Mouse (Mus musculus): ENCODE results near the gene Tshz2. TPM values are rescaled to one million over a fixed set of nuclear protein-coding genes. Genes with fewer than 3 reads are reported as not detected.
"Not testable (repeated sequence)": the region's sequence is repeated elsewhere in the genome, so short reads cannot be mapped to it uniquely, and the experiment has no call there.

The Tshz2 gene
- polyA plus RNA-seq, 1 experiment from 2014 or later, result 1.0 TPM

DNA sequence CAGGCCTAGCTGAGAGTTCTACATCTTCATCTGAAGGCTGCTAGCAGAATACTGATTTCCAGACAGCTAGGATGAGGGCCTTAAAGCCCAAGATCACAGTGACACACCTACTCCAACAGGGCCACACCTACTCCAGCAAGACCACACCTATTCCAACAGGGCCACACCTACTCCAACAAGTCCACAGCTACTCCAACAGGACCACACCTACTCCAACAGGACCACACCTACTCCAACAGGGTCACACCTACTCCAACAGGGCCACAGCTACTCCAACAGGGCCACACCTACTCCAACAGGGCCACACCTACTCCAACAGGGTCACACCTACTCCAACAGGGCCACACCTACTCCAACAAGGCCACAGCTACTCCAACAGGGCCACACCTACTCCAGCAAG, 224.2 kb downstream of the Tshz2 start:
- not testable (repeated sequence) for H3K36me3 ChIP-seq (ENCODE audit: control insufficient read depth, insufficient read depth); H3K4me1 ChIP-seq (ENCODE audit: control insufficient read depth, low read depth, low read length); ATAC-seq (ENCODE audit: low read depth); H3K9ac ChIP-seq (ENCODE audit: low read depth, low read length); H3K27me3 ChIP-seq (ENCODE audit: control insufficient read depth, insufficient read depth, low read depth, low read length); H3K4me3 ChIP-seq (ENCODE audit: low read depth, low read length); H3K27ac ChIP-seq (ENCODE audit: low read length); H3K4me2 ChIP-seq (ENCODE audit: low read depth, low read length); H3K9me3 ChIP-seq (replicated peaks; ENCODE audit: control insufficient read depth, low read length)

DNA sequence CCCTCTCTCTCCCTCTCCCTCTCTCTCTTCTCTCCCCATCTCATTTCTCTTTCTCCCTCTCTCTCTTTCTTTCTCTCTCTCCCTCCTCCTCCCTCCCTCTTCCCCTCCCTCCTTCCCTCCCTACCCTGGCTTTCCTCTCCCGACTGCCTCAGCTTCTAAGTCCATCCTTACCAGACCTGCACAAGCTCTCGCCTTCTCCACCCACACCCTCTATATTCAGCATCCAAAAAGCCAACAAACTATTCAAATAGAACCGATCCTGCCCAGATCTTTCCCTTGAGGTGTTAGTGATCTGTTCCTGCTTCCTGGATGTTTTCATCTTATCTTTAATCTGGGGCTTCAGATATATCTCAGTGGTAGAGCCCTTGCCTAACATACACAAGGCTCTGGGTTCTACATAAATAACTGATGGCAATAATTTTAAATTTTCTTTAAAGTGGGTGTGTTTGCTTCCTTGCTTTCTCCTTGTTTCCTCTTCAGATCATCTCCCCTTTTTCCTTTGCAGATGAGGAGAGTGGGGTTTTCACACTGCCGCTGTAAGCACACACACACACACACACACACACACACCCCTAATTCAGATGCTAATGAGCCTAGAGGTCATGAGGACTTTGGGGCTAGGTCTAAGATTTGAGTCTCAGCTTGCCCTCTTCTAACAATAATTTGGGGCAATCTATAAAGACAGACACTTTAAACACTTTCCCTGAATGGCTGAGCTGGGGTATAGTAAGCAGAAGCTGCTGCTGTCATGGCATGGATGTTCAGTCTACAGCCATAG, 226.5 kb downstream of the Tshz2 start:
- Histone ChIP-seq H3K4me3 (ENCODE audit: low read depth, low read length) (no peak overlapping the region), H3K27me3 (ENCODE audit: control insufficient read depth, insufficient read depth, low read depth, low read length) (no peaks in the 10 kb centered on the region), H3K4me2 (ENCODE audit: low read depth, low read length) (no peak overlapping the region), H3K36me3 (ENCODE audit: control insufficient read depth, insufficient read depth) (no peaks in the 10 kb centered on the region), H3K9me3 (replicated peaks; ENCODE audit: control insufficient read depth, low read length) (no peaks in the 10 kb centered on the region), H3K27ac (ENCODE audit: low read length) (no peak overlapping the region), H3K9ac (ENCODE audit: low read depth, low read length) (no peak overlapping the region), H3K4me1 (ENCODE audit: control insufficient read depth, low read depth, low read length) (no peaks in the 10 kb centered on the region)
- ATAC-seq (ENCODE audit: low read depth), result no peak
- 49% methylated on average over 4 of the region's 4 CpGs for WGBS (ENCODE audit: insufficient replicate concordance)

DNA sequence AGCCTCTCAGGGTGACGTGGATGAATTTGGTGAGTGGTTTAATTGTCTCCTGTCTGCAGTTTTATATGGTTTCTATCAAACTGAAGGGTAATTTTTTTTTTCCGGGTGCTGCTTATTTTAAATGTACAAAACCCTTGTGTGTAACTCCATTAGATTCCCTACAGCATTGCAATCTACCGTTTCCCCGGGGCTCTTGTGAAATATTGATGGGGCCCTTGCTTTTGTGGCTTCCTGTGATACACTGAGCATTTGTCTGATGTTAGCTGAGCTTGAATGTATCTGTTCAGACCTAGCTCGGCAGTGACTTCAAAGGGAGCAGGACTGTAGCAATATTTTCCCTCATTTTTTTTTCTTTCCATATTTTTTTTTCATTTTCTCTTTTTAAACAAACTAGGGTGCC, 228.1 kb downstream of the Tshz2 start:
- H3K4me3 ChIP-seq (ENCODE audit: low read depth, low read length), result no peak overlapping the region
- whole genome bisulfite sequencing (ENCODE audit: insufficient replicate concordance), result 38% methylated on average over 5 of the region's 5 CpGs

DNA sequence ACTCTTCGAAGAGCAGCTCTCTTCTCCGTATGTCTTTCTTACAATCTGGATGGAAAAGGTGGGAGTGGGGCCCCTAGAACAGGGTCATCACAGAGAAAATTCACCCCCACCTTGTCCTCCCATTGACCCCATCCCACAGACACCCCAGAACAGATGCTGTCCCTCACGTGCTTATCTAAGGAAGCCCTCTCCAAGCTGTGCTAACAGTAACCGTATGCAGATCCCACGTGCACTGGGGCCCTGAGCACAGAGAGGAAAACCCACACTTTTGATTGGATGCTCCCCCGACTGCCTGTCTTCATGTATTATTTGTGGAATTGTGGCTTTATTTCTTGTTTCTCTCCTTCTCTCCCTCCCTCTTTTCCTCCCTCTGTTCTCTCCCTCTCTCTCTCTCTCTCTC, 229.9 kb downstream of the Tshz2 start:
- no peaks in the 10 kb centered on the region for H3K27me3 ChIP-seq (ENCODE audit: control insufficient read depth, insufficient read depth, low read depth, low read length)
- no peaks in the 10 kb centered on the region for H3K4me1 ChIP-seq (ENCODE audit: control insufficient read depth, low read depth, low read length)
- WGBS (ENCODE audit: insufficient replicate concordance), result 39% methylated on average over 6 of the region's 6 CpGs
- H3K27ac ChIP-seq (ENCODE audit: low read length), result no peak overlapping the region
- H3K4me3 ChIP-seq (ENCODE audit: low read depth, low read length), result no peak overlapping the region
- no peak for ATAC-seq (ENCODE audit: low read depth)
- no peak overlapping the region for H3K9ac ChIP-seq (ENCODE audit: low read depth, low read length)
- no peak overlapping the region for H3K4me2 ChIP-seq (ENCODE audit: low read depth, low read length)
- H3K9me3 ChIP-seq (replicated peaks; ENCODE audit: control insufficient read depth, low read length), result no peaks in the 10 kb centered on the region
- no peaks in the 10 kb centered on the region for H3K36me3 ChIP-seq (ENCODE audit: control insufficient read depth, insufficient read depth)

More for the DNA sequence above, 228.1 kb downstream of the Tshz2 start:
- Histone ChIP-seq H3K36me3 (ENCODE audit: control insufficient read depth, insufficient read depth) (no peaks in the 10 kb centered on the region), H3K4me2 (ENCODE audit: low read depth, low read length) (no peak overlapping the region), H3K27ac (ENCODE audit: low read length) (no peak overlapping the region), H3K9me3 (replicated peaks; ENCODE audit: control insufficient read depth, low read length) (no peaks in the 10 kb centered on the region), H3K4me1 (ENCODE audit: control insufficient read depth, low read depth, low read length) (no peaks in the 10 kb centered on the region), H3K27me3 (ENCODE audit: control insufficient read depth, insufficient read depth, low read depth, low read length) (no peaks in the 10 kb centered on the region), H3K9ac (ENCODE audit: low read depth, low read length) (no peak overlapping the region)
- ATAC-seq (ENCODE audit: low read depth), result no peak

DNA sequence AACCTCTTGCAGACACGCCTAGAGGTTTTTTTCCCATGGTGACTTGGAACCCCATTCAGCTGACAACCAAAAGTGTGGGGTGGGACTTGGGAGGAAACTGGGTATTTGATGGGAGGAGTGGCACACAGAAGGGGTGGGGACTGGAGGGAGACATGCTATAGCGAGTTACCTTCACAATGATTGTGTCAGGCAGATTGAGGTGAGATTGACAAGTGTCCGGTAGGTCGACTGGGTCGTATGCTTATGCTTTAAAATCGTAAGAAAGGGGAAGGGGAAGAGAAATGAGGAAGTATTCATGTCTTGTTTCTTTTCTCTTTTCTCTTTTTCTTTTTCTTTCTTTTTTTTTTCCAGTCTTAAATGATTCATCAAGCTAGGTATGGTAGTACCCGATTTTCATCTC, 236.7 kb downstream of the Tshz2 start:
- Histone ChIP-seq H3K27me3 (ENCODE audit: control insufficient read depth, insufficient read depth, low read depth, low read length) (no peaks in the 10 kb centered on the region), H3K27ac (ENCODE audit: low read length) (no peak overlapping the region), H3K36me3 (ENCODE audit: control insufficient read depth, insufficient read depth) (no peaks in the 10 kb centered on the region), H3K4me2 (ENCODE audit: low read depth, low read length) (no peak overlapping the region), H3K9me3 (replicated peaks; ENCODE audit: control insufficient read depth, low read length) (no peaks in the 10 kb centered on the region), H3K9ac (ENCODE audit: low read depth, low read length) (no peak overlapping the region), H3K4me1 (ENCODE audit: control insufficient read depth, low read depth, low read length) (no peaks in the 10 kb centered on the region), H3K4me3 (ENCODE audit: low read depth, low read length) (no peak overlapping the region)
- no peak for ATAC-seq (ENCODE audit: low read depth)
- WGBS (ENCODE audit: insufficient replicate concordance), result 24% methylated on average over 7 of the region's 7 CpGs

DNA sequence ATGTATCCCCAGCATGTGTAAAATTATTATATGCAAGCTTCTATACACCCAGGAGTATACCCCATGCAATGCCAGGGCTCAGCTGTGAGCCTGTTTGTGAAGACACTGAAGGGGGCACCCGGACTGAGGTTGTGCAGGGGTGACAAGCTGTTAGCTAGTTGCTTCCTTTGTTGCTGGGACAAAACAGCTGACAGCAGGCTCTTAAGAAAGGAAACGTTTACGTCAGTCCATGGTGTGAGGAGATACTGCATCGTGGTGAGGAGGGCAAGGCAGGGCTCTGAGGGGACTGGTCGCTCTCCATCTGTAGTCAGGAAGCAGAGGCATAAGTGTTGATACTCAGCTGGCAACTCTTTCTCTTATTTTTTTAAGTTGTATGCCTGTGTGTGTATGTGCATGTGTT, 237.7 kb downstream of the Tshz2 start:
- no peak overlapping the region for H3K4me3 ChIP-seq (ENCODE audit: low read depth, low read length)
- no peaks in the 10 kb centered on the region for H3K27me3 ChIP-seq (ENCODE audit: control insufficient read depth, insufficient read depth, low read depth, low read length)
- no peaks in the 10 kb centered on the region for H3K9me3 ChIP-seq (replicated peaks; ENCODE audit: control insufficient read depth, low read length)
- no peak overlapping the region for H3K9ac ChIP-seq (ENCODE audit: low read depth, low read length)
- no peaks in the 10 kb centered on the region for H3K36me3 ChIP-seq (ENCODE audit: control insufficient read depth, insufficient read depth)
- H3K4me1 ChIP-seq (ENCODE audit: control insufficient read depth, low read depth, low read length), result no peaks in the 10 kb centered on the region
- H3K4me2 ChIP-seq (ENCODE audit: low read depth, low read length), result no peak overlapping the region
- H3K27ac ChIP-seq (ENCODE audit: low read length), result no peak overlapping the region
- 0 out of 2 replicates have a peak, but pooled peaks have one; percentile 7 for ATAC-seq (ENCODE audit: low read depth)
- 20% methylated on average over 5 of the region's 5 CpGs for WGBS (ENCODE audit: insufficient replicate concordance)

DNA sequence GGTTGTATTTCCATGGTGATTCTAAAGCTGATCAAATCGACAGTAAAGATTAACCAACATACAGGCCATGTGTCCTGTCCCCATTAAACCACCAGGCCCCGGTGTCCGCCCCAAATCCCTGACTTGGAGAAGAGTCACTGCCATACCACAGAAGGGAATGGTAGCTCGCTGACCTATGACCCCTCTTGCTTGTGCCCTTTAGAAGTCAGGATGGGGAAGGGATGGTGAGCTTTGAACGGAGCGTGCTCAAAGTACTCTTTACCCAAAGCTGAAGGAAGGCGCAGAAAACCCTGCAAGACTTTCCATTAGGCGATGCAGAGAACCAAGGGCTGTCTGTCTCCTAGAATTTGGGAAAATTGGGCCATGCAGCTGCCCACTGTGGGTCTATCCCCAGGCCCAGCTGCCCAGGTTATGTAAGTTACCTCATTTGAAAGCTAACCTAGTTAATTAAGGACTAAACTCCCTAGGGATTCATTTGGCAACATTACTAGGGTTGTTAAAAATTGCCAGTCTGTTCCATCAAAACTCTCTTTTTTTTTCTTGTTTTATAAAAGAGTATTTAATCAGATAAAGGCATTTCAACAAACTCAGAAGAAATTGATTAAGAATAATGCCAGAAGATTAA, 238.7 kb downstream of the Tshz2 start:
- no peak overlapping the region for H3K9ac ChIP-seq (ENCODE audit: low read depth, low read length)
- no peaks in the 10 kb centered on the region for H3K9me3 ChIP-seq (replicated peaks; ENCODE audit: control insufficient read depth, low read length)
- 77% methylated on average over 8 of the region's 8 CpGs for WGBS (ENCODE audit: insufficient replicate concordance)
- no peak overlapping the region for H3K4me3 ChIP-seq (ENCODE audit: low read depth, low read length)
- no peaks in the 10 kb centered on the region for H3K36me3 ChIP-seq (ENCODE audit: control insufficient read depth, insufficient read depth)
- no peak overlapping the region for H3K27ac ChIP-seq (ENCODE audit: low read length)
- ATAC-seq (ENCODE audit: low read depth), result no peak
- H3K27me3 ChIP-seq (ENCODE audit: control insufficient read depth, insufficient read depth, low read depth, low read length), result no peaks in the 10 kb centered on the region
- no peak overlapping the region for H3K4me2 ChIP-seq (ENCODE audit: low read depth, low read length)
- H3K4me1 ChIP-seq (ENCODE audit: control insufficient read depth, low read depth, low read length), result no peaks in the 10 kb centered on the region

DNA sequence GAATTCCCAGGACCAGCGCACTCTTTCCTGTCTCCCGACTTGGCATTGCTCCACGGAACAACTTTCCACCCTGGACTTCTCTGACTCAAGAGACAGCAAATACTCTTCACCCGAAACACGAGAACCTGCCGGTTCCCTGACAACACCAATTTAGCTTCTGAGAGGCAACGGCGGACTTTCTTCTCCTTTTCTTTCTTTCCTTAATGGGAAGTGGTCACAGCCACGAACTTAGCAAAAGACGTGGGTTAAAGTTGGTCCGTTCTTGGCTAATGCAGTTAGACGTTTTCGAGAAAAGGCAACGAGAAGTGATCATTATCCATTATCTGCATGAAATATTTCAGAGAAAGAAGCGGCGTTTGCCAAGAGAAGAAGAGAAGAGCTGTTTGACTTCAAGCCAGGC, 240.6 kb downstream of the Tshz2 start:
- no peak overlapping the region for H3K4me2 ChIP-seq (ENCODE audit: low read depth, low read length)
- no peaks in the 10 kb centered on the region for H3K9me3 ChIP-seq (replicated peaks; ENCODE audit: control insufficient read depth, low read length)
- WGBS (ENCODE audit: insufficient replicate concordance), result 23% methylated on average over 16 of the region's 16 CpGs
- H3K27ac ChIP-seq (ENCODE audit: low read length), result no peak overlapping the region
- no peak overlapping the region for H3K4me3 ChIP-seq (ENCODE audit: low read depth, low read length)
- no peaks in the 10 kb centered on the region for H3K27me3 ChIP-seq (ENCODE audit: control insufficient read depth, insufficient read depth, low read depth, low read length)
- ATAC-seq (ENCODE audit: low read depth), result no peak
- H3K4me1 ChIP-seq (ENCODE audit: control insufficient read depth, low read depth, low read length), result no peaks in the 10 kb centered on the region
- H3K9ac ChIP-seq (ENCODE audit: low read depth, low read length), result no peak overlapping the region
- no peaks in the 10 kb centered on the region for H3K36me3 ChIP-seq (ENCODE audit: control insufficient read depth, insufficient read depth)

DNA sequence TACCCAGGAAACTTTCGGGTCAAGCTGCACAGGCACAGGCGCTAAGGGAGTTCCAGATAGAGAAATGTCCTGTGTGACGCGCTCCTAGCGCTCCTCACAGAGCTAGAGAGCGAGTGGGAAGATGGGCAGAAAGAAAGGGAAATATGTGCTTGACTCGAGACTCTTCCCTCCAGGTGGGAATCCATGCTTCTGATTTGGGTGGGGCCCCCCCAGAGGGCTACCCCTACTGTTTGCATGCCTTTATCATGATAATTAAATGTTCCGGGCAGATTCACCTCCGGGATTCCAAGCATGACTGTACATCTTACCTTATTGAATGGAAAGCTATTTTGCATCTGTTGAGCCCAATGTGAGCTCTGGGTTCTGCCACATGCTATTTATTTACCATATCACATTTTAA, 255.1 kb downstream of the Tshz2 start:
- H3K4me3 ChIP-seq (ENCODE audit: low read depth, low read length), result no peak overlapping the region
- WGBS (ENCODE audit: insufficient replicate concordance), result 76% methylated on average over 9 of the region's 9 CpGs
- no peaks in the 10 kb centered on the region for H3K27me3 ChIP-seq (ENCODE audit: control insufficient read depth, insufficient read depth, low read depth, low read length)
- H3K9me3 ChIP-seq (replicated peaks; ENCODE audit: control insufficient read depth, low read length), result no peaks in the 10 kb centered on the region
- no peaks in the 10 kb centered on the region for H3K4me1 ChIP-seq (ENCODE audit: control insufficient read depth, low read depth, low read length)
- no peak for ATAC-seq (ENCODE audit: low read depth)
- H3K4me2 ChIP-seq (ENCODE audit: low read depth, low read length), result no peak overlapping the region
- H3K27ac ChIP-seq (ENCODE audit: low read length), result no peak overlapping the region
- no peaks in the 10 kb centered on the region for H3K36me3 ChIP-seq (ENCODE audit: control insufficient read depth, insufficient read depth)
- no peak overlapping the region for H3K9ac ChIP-seq (ENCODE audit: low read depth, low read length)

All from liver, embryonic 16.5 days (tissue).